Mouse (Mus musculus): ENCODE data around the gene Ncor2. TPM values are rescaled to one million over a fixed set of nuclear protein-coding genes. Genes with fewer than 3 reads are reported as not detected.
A peak's percentile ranks its signal among the peaks of the same experiment; 100 is the strongest.

Ncor2 gene
- total RNA-seq, 2 experiments from 2014 or later: 104 to 112 TPM

- DNase-seq: no peak
Observed at GRCm38 (mm10) chr5:125016421-125017242, 162.4 kb downstream of the Ncor2 start.

GRCm38 (mm10) chr5:125015576-125015975 is 163.4 kb downstream of the Ncor2 start:
- DNase-seq: no peak

DNA sequence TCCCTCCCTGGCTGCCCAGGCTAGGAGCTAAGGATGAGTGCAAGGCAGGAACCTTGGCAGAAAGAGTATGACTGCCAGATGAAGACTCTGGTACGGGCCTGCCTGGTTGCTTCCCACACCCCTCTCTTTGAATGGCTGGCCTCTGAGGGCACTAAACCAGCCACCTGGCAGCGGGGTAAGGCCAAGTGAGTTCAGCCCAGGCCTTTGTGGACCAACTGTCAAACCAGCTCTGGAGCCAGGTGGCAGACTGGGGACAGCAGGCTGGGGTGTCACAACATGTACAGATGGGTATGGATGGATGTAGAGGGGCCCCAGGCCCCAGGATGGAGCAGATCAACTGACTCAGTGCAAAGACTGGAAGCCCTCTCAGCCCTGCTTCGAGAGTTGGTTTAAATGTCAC is 164.0 kb downstream of the Ncor2 start:
- no peak for DNase-seq

- peak; percentile 85 for DNase-seq
Observed at GRCm38 (mm10) chr5:125014497-125014896, 164.5 kb downstream of the Ncor2 start.

DNA sequence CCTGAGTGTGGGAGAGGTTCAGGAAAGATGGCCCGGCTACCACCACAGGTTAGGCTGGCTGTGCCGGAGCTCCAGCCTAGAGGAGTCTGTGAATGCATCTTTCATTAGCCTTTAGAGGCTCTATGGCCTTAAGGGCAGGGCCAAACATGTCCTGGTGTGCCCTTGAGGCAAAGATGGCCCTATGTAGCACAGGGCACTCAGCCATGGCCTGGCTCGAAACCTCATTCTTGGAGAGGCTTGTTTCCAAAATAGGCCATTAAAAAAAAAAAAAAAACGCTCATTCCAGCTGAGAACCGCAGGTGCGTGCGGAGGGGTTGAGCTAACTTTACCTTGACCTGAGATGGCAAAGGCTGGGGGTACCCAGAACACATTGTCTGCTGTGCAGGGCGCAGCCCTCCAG is 167.4 kb downstream of the Ncor2 start:
- DNase-seq: no peak

DNA sequence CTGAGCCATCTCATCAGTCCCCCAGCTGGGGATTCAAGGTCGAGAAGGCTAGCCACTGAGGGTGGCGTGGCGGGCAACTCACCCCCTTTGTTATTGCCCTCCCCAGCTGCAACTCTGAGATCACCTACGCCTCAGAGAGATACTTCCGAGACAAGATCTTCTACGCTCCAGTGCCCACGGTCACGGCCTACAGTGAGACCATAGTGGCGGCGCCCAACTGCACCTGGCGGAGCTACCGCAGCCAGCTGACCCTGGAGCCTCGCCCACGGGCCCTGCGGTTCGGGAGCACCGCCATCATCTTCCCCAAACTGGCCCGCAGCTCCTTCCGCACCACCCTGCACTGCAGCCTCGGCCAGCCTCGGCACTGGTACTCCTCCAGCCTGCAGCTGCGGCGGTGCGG is 167.9 kb downstream of the Ncor2 start:
- DNase-seq: no peak

GRCm38 (mm10) chr5:125006896-125007295 is 172.1 kb downstream of the Ncor2 start:
- DNase-seq: no peak

DNA sequence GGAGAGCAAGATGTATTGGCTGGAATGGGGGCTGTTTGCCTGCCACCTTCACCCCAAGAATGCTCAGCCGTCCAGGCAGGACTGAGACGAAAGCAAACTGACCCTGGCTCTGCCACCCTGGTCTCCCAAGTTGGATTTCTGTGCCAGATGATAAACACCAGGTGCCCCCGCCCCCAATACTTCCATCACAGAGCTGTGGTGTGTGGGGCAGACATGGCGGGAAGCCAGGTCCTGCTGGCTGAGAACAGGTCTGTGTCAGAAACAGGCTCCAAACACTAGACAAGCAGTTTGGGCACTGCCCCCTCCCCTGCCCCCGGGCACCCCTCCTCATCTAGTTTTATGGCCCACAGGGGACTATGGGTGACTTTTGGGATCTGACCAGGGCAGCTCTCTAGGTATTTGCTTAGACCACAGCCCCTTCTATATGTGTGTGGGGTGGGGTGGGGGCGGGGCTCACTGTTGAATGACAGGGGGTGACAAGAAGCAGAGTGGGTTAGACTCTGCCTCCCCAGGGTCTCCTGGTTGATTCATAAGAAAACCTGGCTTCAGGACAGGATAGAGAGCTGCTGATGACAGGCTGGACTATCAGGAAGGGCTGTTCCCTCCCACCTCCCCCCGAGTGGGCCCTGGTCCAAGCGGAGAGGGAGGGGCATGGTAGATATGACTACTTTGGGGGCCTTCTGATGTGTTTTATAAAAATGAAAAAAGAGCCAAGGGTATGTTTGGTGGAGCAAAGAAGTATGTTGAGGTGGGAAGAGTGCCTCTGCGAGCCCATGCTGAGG is 173.0 kb downstream of the Ncor2 start:
- peak; percentile 48 for DNase-seq

DNA sequence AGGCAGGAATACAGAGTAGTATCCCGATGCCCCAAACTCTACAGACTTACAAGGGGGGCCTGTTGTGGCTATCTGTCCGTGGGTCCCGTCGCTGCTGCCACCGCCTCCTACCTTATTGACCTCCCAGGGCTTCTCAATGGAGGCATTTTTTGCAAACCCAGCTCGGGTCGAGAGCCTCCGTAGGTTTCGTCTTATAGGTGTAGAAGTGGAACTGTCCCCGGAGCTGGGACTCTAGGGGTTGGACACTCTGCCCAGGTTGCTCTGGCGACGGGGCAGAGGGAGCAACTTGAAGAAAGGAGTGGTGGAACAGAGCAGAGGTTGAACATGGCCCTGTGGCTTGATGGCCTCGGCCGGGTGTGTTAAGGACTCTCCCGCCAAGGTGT is 175.2 kb downstream of the Ncor2 start:
- DNase-seq: no peak

- peak; percentile 68 for DNase-seq
Observed at GRCm38 (mm10) chr5:125002969-125003872, 175.8 kb downstream of the Ncor2 start, which contains the start of gene Rflna. Rflna (plus strand) TSS chr5:125003221.

DNA sequence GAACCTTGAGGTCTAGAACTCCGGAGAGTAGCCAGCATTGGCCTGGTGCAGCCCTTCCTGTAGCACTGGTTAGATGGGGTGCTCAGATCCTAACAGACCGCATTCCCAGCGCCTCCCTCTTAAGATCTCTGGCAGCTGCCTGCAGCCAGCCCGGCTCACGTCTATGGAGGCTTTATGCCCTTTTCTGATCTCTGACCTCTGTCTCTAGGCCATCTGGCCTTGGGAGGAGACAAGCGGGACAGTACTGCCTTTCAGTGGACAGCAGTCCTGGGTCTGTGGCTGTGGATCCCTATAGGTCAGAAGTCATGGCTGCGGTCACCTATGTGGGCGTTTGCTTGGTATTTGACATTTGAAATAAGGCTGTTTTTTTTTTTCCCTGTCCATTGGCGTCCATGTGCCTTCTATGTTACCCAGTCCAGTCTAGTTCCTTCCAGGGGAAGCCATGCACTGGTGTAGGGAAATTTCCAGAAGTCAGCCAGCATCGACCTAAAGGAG is 178.2 kb downstream of the Ncor2 start:
- DNase-seq: no peak

DNA sequence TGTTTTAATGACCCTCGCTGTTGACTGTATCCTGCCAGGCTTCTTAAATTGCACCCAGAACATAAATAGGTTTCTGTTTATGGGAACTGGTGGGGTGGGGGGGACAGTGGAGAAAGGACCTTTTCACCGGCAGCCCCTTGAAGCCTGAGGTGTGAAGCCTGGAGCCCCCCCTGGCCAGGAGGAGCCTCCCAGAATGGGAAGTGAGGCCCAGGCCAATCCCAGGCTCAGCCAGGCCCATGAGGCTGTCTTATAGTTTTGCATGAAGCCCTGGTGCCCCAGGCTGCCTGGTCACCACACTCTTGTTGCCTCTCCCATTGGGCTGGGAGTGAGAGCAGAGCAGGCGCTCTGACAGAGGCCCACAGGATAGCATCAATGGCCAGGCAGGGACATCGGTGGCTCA is 181.1 kb downstream of the Ncor2 start:
- DNase-seq: no peak

- no peak for DNase-seq
Observed at GRCm38 (mm10) chr5:124996816-124997215, 182.2 kb downstream of the Ncor2 start.

- DNase-seq: peak; percentile 53
Observed at GRCm38 (mm10) chr5:124992891-124993290, 186.1 kb downstream of the Ncor2 start.

GRCm38 (mm10) chr5:124992323-124992722 is 186.7 kb downstream of the Ncor2 start:
- no peak for DNase-seq

DNA sequence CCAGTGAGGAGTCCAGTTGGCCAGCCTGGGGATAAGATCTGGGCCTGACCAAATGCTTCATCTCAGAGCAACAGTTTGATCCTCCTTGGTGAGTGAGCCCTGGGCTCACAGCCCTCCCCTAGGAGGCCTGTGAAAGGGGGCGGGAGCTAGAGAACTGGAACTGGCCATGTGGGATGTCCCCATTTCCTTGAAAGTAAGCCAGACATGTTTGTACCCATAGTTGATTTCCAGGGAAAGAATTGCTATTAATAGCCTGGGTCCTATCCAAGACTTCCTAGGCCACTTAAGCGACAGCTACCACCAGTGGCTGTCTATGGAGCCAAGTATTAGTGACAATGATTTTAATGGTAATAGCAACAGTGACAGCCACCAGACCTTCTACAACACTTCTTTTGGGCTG is 189.3 kb downstream of the Ncor2 start:
- peak; percentile 31 for DNase-seq

DNA sequence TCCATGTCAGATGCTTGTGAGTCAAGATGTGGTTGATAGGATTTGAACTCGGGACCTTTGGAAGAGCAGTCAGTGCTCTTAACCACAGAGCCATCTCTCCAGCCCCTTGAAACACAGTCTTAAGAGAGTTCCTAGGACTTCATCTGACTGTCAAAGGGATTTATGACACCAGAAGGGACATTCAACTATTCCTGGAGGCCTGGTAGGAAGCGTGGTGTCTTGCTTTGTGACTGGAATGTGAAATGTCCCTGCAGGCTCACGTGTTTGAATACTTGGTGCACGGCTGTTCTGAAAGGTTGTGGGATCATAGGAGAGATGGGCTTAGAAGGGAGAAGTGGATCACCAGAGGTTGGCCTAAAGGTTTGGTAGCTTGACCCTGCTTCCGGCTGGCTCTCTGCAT is 192.4 kb downstream of the Ncor2 start:
- DNase-seq: no peak

DNA sequence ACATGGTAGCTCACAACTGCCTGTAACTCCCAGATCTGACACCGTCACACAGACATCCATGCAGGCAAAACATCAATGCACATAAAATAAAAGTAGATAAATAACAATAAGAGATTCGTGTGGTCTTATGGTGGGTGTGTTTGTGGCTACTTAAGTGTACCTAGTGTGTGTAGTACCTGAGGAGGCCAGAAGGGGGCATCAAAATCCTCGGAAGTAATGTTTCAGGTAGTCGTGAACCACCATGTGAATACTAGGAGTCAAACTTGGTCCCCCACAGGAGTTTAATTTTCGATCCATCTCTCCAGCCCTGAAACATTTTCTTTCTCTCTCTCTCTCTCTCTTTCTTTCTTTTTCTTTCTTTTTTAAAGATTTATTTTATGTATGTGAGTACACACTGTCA is 192.8 kb downstream of the Ncor2 start:
- DNase-seq: no peak

DNA sequence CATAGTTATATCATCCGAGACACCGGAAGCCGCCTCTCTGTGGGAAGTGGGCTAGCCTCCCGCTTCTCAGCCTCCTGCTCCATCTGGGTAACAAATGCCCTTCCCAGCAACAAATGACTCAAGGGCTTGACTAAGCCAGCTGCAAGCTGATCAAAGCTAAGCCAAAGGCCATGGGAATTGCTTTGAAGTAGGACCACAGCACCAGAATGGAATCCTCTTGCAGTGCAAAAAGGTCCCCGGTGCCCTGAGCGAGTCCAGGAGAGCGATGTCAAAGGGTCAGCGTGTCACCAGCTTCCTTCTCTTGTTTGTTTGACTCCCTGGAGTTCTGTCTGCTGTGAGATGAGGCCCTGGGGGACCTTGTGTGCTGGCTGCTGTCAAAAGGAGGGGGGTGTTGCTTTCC is 209.2 kb downstream of the Ncor2 start:
- no peak for DNase-seq
